ENCODE assay signal across 8 mouse cellular contexts in genomic region chr3:94757251-94758055, GRCm38 (mm10). TPM values are rescaled to one million over a fixed set of nuclear protein-coding genes. Genes with fewer than 3 reads are reported as not detected.
DNase-seq lines count a peak whose midpoint lies in the region; ATAC-seq and TF ChIP-seq lines count a peak whose summit lies in the region.
"Not testable (repeated sequence)": the region's sequence is repeated elsewhere in the genome, so short reads cannot be mapped to it uniquely, and the experiment has no call there.

No protein-coding gene starts in this region.

- not testable (repeated sequence) for H3K27ac ChIP-seq in embryonic facial prominence, embryonic 11.5 days (replicated peaks; ENCODE audit: low read depth, low read length); forebrain, postnatal 0 days (ENCODE audit: low read depth, low read length); hindbrain, embryonic 13.5 days; limb, embryonic 10.5 days
- peak overlapping the region; percentile 33; the same call in 1 of the 2 replicates for H3K27ac ChIP-seq in lung, embryonic 15.5 days
- peak overlapping the region; percentile 63 for H3K27ac ChIP-seq in stomach, postnatal 0 days (replicated peaks)

- 5% methylated on average over 17 of the region's 47 CpGs for WGBS in embryonic facial prominence, embryonic 11.5 days
- 4% methylated on average over 20 of the region's 47 CpGs for WGBS in forebrain, postnatal 0 days
- WGBS in hindbrain, embryonic 13.5 days, result 4% methylated on average over 25 of the region's 47 CpGs
- 4% methylated on average over 24 of the region's 47 CpGs for WGBS in limb, embryonic 10.5 days
- WGBS in lung, embryonic 15.5 days, result 4% methylated on average over 22 of the region's 47 CpGs
- WGBS in stomach, postnatal 0 days, result 3% methylated on average over 20 of the region's 47 CpGs

- H3K4me1 ChIP-seq in embryonic facial prominence, embryonic 11.5 days (ENCODE audit: control insufficient read depth, insufficient read depth, low read length); forebrain, postnatal 0 days (ENCODE audit: insufficient read depth); hindbrain, embryonic 13.5 days (replicated peaks); limb, embryonic 10.5 days; lung, embryonic 15.5 days; stomach, postnatal 0 days (replicated peaks; ENCODE audit: control insufficient read depth, insufficient read depth): not testable (repeated sequence)

- not testable (repeated sequence) for TF ChIP-seq EP300 in stomach, postnatal 0 days (optimal IDR thresholded peaks at IDR 0.05)

- not testable (repeated sequence) for H3K79me2 ChIP-seq in myocyte (ENCODE audit: control insufficient read depth, insufficient read depth)

- H3K4me2 ChIP-seq in embryonic facial prominence, embryonic 11.5 days (ENCODE audit: low read depth, low read length), result peak overlapping the region; percentile 47
- peak overlapping the region; percentile 53 for H3K4me2 ChIP-seq in forebrain, postnatal 0 days (ENCODE audit: low read depth)
- H3K4me2 ChIP-seq in hindbrain, embryonic 13.5 days, result peak overlapping the region; percentile 57
- peak overlapping the region; percentile 70 for H3K4me2 ChIP-seq in lung, embryonic 15.5 days
- peak overlapping the region; percentile 50 for H3K4me2 ChIP-seq in myocyte (ENCODE audit: low read depth)
- peak overlapping the region; percentile 56 for H3K4me2 ChIP-seq in stomach, postnatal 0 days (replicated peaks; ENCODE audit: low read depth)

- not testable (repeated sequence) for H3K9ac ChIP-seq in embryonic facial prominence, embryonic 11.5 days (replicated peaks; ENCODE audit: low read length)
- 0 out of 2 replicates have a peak overlapping the region, but pooled peaks have one; percentile 39 for H3K9ac ChIP-seq in forebrain, postnatal 0 days
- H3K9ac ChIP-seq in hindbrain, embryonic 13.5 days, result peak overlapping the region; percentile 53; the same call in 1 of the 2 replicates
- H3K9ac ChIP-seq in lung, embryonic 15.5 days, result peak overlapping the region; percentile 41
- H3K9ac ChIP-seq in stomach, postnatal 0 days (ENCODE audit: low read length), result peak overlapping the region; percentile 56

- ATAC-seq in embryonic facial prominence, embryonic 11.5 days (replicated peaks; ENCODE audit: insufficient number of reproducible peaks, low FRiP score, low TSS enrichment, low read depth), result peak; percentile 62
- peak; percentile 50 for ATAC-seq in forebrain, postnatal 0 days
- peak; percentile 82; the same call in 1 of the 2 replicates for ATAC-seq in hindbrain, embryonic 13.5 days (ENCODE audit: low FRiP score)
- peak; percentile 55; the same call in 1 of the 2 replicates for ATAC-seq in lung, embryonic 15.5 days (ENCODE audit: borderline replicate concordance, extremely low read depth, low FRiP score, low TSS enrichment)
- ATAC-seq in stomach, postnatal 0 days (ENCODE audit: low FRiP score, low TSS enrichment), result not testable (repeated sequence)

- H3K36me3 ChIP-seq in embryonic facial prominence, embryonic 11.5 days (replicated peaks; ENCODE audit: control insufficient read depth, insufficient read depth, low read depth, low read length); forebrain, postnatal 0 days (ENCODE audit: insufficient read depth); hindbrain, embryonic 13.5 days; limb, embryonic 10.5 days; lung, embryonic 15.5 days; myocyte (ENCODE audit: control insufficient read depth, insufficient read depth); stomach, postnatal 0 days (ENCODE audit: control insufficient read depth, insufficient read depth, low read length): not testable (repeated sequence)

- peak; percentile 23 for DNase-seq in MEL-GATA-1-ER (ENCODE audit: extremely low read depth, low read depth)
- DNase-seq in embryonic facial prominence, embryonic 11.5 days (ENCODE audit: low spot score), result peak; percentile 8
- DNase-seq in forebrain, postnatal 0 days, result not testable (repeated sequence)
- DNase-seq in limb, embryonic 10.5 days (ENCODE audit: low spot score), result peak; percentile 42
- DNase-seq in stomach, postnatal 0 days (ENCODE audit: low spot score), result peak; percentile 35

- TF ChIP-seq CTCF in forebrain, postnatal 0 days (IDR thresholded peaks at IDR 0.05; ENCODE audit: low read depth); stomach, postnatal 0 days (IDR thresholded peaks at IDR 0.05; ENCODE audit: low read depth): not testable (repeated sequence)

- not testable (repeated sequence) for H3K9me3 ChIP-seq in embryonic facial prominence, embryonic 11.5 days (replicated peaks; ENCODE audit: control insufficient read depth, low read length); forebrain, postnatal 0 days (ENCODE audit: low read length); hindbrain, embryonic 13.5 days; limb, embryonic 10.5 days (replicated peaks); lung, embryonic 15.5 days; stomach, postnatal 0 days (ENCODE audit: control insufficient read depth, low read length)

- peak overlapping the region; percentile 34 for H3K4me3 ChIP-seq in embryonic facial prominence, embryonic 11.5 days (ENCODE audit: low read depth, low read length)
- H3K4me3 ChIP-seq in forebrain, postnatal 0 days (ENCODE audit: low read depth, low read length), result peak overlapping the region; percentile 34
- H3K4me3 ChIP-seq in hindbrain, embryonic 13.5 days, result peak overlapping the region; percentile 37
- H3K4me3 ChIP-seq in limb, embryonic 10.5 days, result peak overlapping the region; percentile 49
- peak overlapping the region; percentile 42 for H3K4me3 ChIP-seq in lung, embryonic 15.5 days
- not testable (repeated sequence) for H3K4me3 ChIP-seq in myocyte
- H3K4me3 ChIP-seq in stomach, postnatal 0 days (ENCODE audit: low read depth, low read length), result peak overlapping the region; percentile 39

- not testable (repeated sequence) for H3K27me3 ChIP-seq in embryonic facial prominence, embryonic 11.5 days (ENCODE audit: control insufficient read depth, insufficient read depth, low read length); forebrain, postnatal 0 days (ENCODE audit: insufficient read depth, low read length); hindbrain, embryonic 13.5 days; limb, embryonic 10.5 days (ENCODE audit: low read depth, poor library complexity, severe bottlenecking); lung, embryonic 15.5 days; myocyte (ENCODE audit: control insufficient read depth, insufficient read depth, insufficient read length); stomach, postnatal 0 days (ENCODE audit: control insufficient read depth, insufficient read depth, low read length)

- H3ac ChIP-seq in myocyte (ENCODE audit: control insufficient read depth, insufficient read length), result not testable (repeated sequence)

- not testable (repeated sequence) for TF ChIP-seq POLR2A in myocyte (IDR thresholded peaks at IDR 0.05; ENCODE audit: insufficient read length, low read depth)

RNA-seq across cellular contexts. Expression of gene Cgn, which starts 28.8 kb away (rescaled TPM):
- 3.3 and 4.5 TPM in 2 replicates for polyA plus RNA-seq in embryonic facial prominence, embryonic 11.5 days (2014; fragmentation: Nextera tagmentation; extraction: Ambion mirVana)
- 6.0 and 7.2 TPM in 2 replicates for total RNA-seq in forebrain, postnatal 0 days (2014; rRNA removed)
- polyA plus RNA-seq in forebrain, postnatal 0 days (2015; fragmentation: Nextera tagmentation; extraction: Ambion mirVana), result 3.3 and 6.0 TPM in 2 replicates
- polyA plus RNA-seq in hindbrain, embryonic 13.5 days (2015; fragmentation: Nextera tagmentation; extraction: Ambion mirVana), result 7.4 and 7.6 TPM in 2 replicates
- polyA plus RNA-seq in limb, embryonic 10.5 days (2016; fragmentation: Nextera tagmentation; extraction: Ambion mirVana), result 6.2 and 6.5 TPM in 2 replicates
- 28.8 and 29.7 TPM in 2 replicates for polyA plus RNA-seq in lung, embryonic 15.5 days (2015; fragmentation: Nextera tagmentation; extraction: Ambion mirVana)
- polyA plus RNA-seq in myocyte (2012; fragmentation: generic; extraction: Trizol), result 0.02 TPM
- 24.7 and 25.2 TPM in 2 replicates for polyA plus RNA-seq in stomach, postnatal 0 days (2015; fragmentation: Nextera tagmentation; extraction: Ambion mirVana)
